Mouse (Mus musculus): ENCODE data around the gene Hand1.

DNA sequence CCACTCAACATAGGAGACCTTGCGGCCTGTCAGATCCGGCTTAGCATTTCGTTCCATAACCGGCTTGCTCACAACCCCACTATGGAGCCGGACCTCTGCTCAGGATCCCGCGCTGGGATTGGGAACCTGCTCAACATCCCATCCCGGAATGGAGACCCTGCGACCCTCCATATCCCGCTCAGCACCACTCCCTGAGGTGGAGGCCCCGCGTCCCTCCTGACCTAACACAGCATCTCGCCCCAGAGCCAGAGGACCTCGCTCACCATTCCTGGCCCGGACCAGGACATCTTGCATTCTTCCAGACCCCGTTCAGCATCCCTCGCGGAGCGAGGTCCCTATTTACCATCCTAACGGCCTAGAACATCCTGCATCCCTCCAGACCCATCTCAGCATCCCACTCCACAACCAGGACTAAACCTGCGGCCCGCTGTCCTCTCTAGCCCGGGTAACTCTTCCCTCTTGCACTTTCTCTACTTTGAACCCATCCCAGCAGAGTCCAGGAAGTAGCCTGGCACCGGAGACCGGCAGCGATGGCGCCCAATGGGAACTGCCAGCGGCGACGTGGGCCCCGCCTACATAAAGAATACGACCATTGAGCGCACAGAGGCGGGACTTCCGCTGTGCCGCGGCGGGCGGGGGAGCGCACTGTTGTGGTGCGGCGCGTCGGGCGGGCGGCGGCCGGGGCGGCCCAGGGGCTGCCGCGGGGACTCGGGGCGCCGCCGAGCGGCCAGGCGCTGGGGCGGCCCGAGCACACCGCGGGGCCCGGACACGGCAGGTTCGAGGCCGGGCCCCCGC is 31.4 kb downstream of the Hand1 start, which contains the start of gene Sap30l:
- TF ChIP-seq CTCF (IDR thresholded peaks at IDR 0.05; ENCODE audit: insufficient read depth, low read depth, low read length) (no peak), POLR2A (IDR thresholded peaks at IDR 0.05; ENCODE audit: insufficient read depth, low read depth, low read length) (0 out of 2 replicates have a peak, but pooled peaks have one; percentile 36)
